Mouse (Mus musculus): Measurements from ENCODE around the gene Tnfrsf19. TPM values are rescaled to one million over a fixed set of nuclear protein-coding genes. Genes with fewer than 3 reads are reported as not detected.

Tnfrsf19 gene
- polyA plus RNA-seq, 1 experiment from 2014 or later = 18.9 TPM

- no peaks in the 10 kb centered on the region for H3K36me3 ChIP-seq (ENCODE audit: insufficient read depth, low read length)
- no peak overlapping the region for H3K4me2 ChIP-seq (replicated peaks; ENCODE audit: low read depth, low read length)
- no peak for ATAC-seq (ENCODE audit: low FRiP score, low TSS enrichment)
- no peaks in the 10 kb centered on the region for H3K27me3 ChIP-seq (ENCODE audit: insufficient read depth, low read length)
- WGBS = 94% methylated on average over 6 of the region's 6 CpGs
- H3K9ac ChIP-seq (replicated peaks; ENCODE audit: low read length) = no peak overlapping the region
- no peak overlapping the region for H3K27ac ChIP-seq (ENCODE audit: low read length)
- no peaks in the 10 kb centered on the region for H3K9me3 ChIP-seq (ENCODE audit: low read length)
- no peak overlapping the region for H3K4me3 ChIP-seq (ENCODE audit: low read length)
- no peaks in the 10 kb centered on the region for H3K4me1 ChIP-seq (ENCODE audit: insufficient read depth, low read length)
These were observed 15.9 kb downstream of the Tnfrsf19 start for GRCm38 (mm10) chr14:61030366-61030765.

GRCm38 (mm10) chr14:61024006-61024405 is 22.3 kb downstream of the Tnfrsf19 start:
- WGBS = 90% methylated on average over 7 of the region's 7 CpGs
- H3K36me3 ChIP-seq (ENCODE audit: insufficient read depth, low read length) = no peaks in the 10 kb centered on the region

GRCm38 (mm10) chr14:61022383-61022782 is 23.9 kb downstream of the Tnfrsf19 start:
- no peaks in the 10 kb centered on the region for H3K27me3 ChIP-seq (ENCODE audit: insufficient read depth, low read length)
- no peaks in the 10 kb centered on the region; the same call in 1 of the 2 replicates for H3K4me1 ChIP-seq (ENCODE audit: insufficient read depth, low read length)
- 61% methylated on average over 1 of the region's 1 CpGs for WGBS
- no peak overlapping the region for H3K9ac ChIP-seq (replicated peaks; ENCODE audit: low read length)
- H3K36me3 ChIP-seq (ENCODE audit: insufficient read depth, low read length) = no peaks in the 10 kb centered on the region
- no peak overlapping the region for H3K27ac ChIP-seq (ENCODE audit: low read length)
- H3K9me3 ChIP-seq (ENCODE audit: low read length) = no peaks in the 10 kb centered on the region
- ATAC-seq (ENCODE audit: low FRiP score, low TSS enrichment) = no peak
- no peak overlapping the region for H3K4me3 ChIP-seq (ENCODE audit: low read length)
- no peak overlapping the region for H3K4me2 ChIP-seq (replicated peaks; ENCODE audit: low read depth, low read length)

More at GRCm38 (mm10) chr14:61024006-61024405, 22.3 kb downstream of the Tnfrsf19 start:
- Histone ChIP-seq H3K27me3 (ENCODE audit: insufficient read depth, low read length) (no peaks in the 10 kb centered on the region), H3K4me3 (ENCODE audit: low read length) (no peak overlapping the region), H3K9me3 (ENCODE audit: low read length) (no peaks in the 10 kb centered on the region), H3K27ac (ENCODE audit: low read length) (no peak overlapping the region), H3K4me1 (ENCODE audit: insufficient read depth, low read length) (no peaks in the 10 kb centered on the region), H3K9ac (replicated peaks; ENCODE audit: low read length) (no peak overlapping the region), H3K4me2 (replicated peaks; ENCODE audit: low read depth, low read length) (no peak overlapping the region)
- ATAC-seq (ENCODE audit: low FRiP score, low TSS enrichment) = no peak

GRCm38 (mm10) chr14:61020968-61021367 is 25.3 kb downstream of the Tnfrsf19 start:
- no peak for ATAC-seq (ENCODE audit: low FRiP score, low TSS enrichment)
- H3K9ac ChIP-seq (replicated peaks; ENCODE audit: low read length) = no peak overlapping the region

GRCm38 (mm10) chr14:61019880-61020279 is 26.4 kb downstream of the Tnfrsf19 start:
- H3K9ac ChIP-seq (replicated peaks; ENCODE audit: low read length) = no peak overlapping the region
- no peak overlapping the region for H3K4me3 ChIP-seq (ENCODE audit: low read length)
- H3K27ac ChIP-seq (ENCODE audit: low read length) = no peak overlapping the region
- no peaks in the 10 kb centered on the region; the same call in 1 of the 2 replicates for H3K4me1 ChIP-seq (ENCODE audit: insufficient read depth, low read length)
- no peaks in the 10 kb centered on the region for H3K36me3 ChIP-seq (ENCODE audit: insufficient read depth, low read length)
- H3K4me2 ChIP-seq (replicated peaks; ENCODE audit: low read depth, low read length) = no peak overlapping the region
- no peaks in the 10 kb centered on the region for H3K9me3 ChIP-seq (ENCODE audit: low read length)
- 91% methylated on average over 1 of the region's 1 CpGs for WGBS
- no peaks in the 10 kb centered on the region for H3K27me3 ChIP-seq (ENCODE audit: insufficient read depth, low read length)
- no peak for ATAC-seq (ENCODE audit: low FRiP score, low TSS enrichment)

More at GRCm38 (mm10) chr14:61020968-61021367, 25.3 kb downstream of the Tnfrsf19 start:
- Histone ChIP-seq H3K27me3 (ENCODE audit: insufficient read depth, low read length) (no peaks in the 10 kb centered on the region), H3K27ac (ENCODE audit: low read length) (no peak overlapping the region), H3K36me3 (ENCODE audit: insufficient read depth, low read length) (no peaks in the 10 kb centered on the region), H3K9me3 (ENCODE audit: low read length) (no peaks in the 10 kb centered on the region), H3K4me3 (ENCODE audit: low read length) (no peak overlapping the region), H3K4me1 (ENCODE audit: insufficient read depth, low read length) (no peaks in the 10 kb centered on the region; the same call in 1 of the 2 replicates), H3K4me2 (replicated peaks; ENCODE audit: low read depth, low read length) (no peak overlapping the region)
- 58% methylated on average over 2 of the region's 2 CpGs for WGBS

- H3K4me2 ChIP-seq (replicated peaks; ENCODE audit: low read depth, low read length) = no peak overlapping the region
These were observed 31.7 kb downstream of the Tnfrsf19 start for GRCm38 (mm10) chr14:61014544-61014943.

GRCm38 (mm10) chr14:61012397-61012931 is 33.8 kb downstream of the Tnfrsf19 start:
- H3K27ac ChIP-seq (ENCODE audit: low read length) = peak overlapping the region; percentile 90
- no peaks in the 10 kb centered on the region for H3K36me3 ChIP-seq (ENCODE audit: insufficient read depth, low read length)
- ATAC-seq (ENCODE audit: low FRiP score, low TSS enrichment) = peak; percentile 95
- peak overlapping the region; percentile 36 for H3K4me3 ChIP-seq (ENCODE audit: low read length)
- peaks cover 19% of the 10 kb centered on the region for H3K4me1 ChIP-seq (ENCODE audit: insufficient read depth, low read length)
- no peaks in the 10 kb centered on the region for H3K27me3 ChIP-seq (ENCODE audit: insufficient read depth, low read length)
- peak overlapping the region; percentile 56 for H3K4me2 ChIP-seq (replicated peaks; ENCODE audit: low read depth, low read length)
- WGBS = 1% methylated on average over 17 of the region's 17 CpGs
- peak overlapping the region; percentile 61 for H3K9ac ChIP-seq (replicated peaks; ENCODE audit: low read length)
- no peaks in the 10 kb centered on the region for H3K9me3 ChIP-seq (ENCODE audit: low read length)

More at GRCm38 (mm10) chr14:61014544-61014943, 31.7 kb downstream of the Tnfrsf19 start:
- H3K9me3 ChIP-seq (ENCODE audit: low read length) = no peaks in the 10 kb centered on the region
- no peak overlapping the region for H3K4me3 ChIP-seq (ENCODE audit: low read length)
- no peaks in the 10 kb centered on the region for H3K27me3 ChIP-seq (ENCODE audit: insufficient read depth, low read length)
- H3K4me1 ChIP-seq (ENCODE audit: insufficient read depth, low read length) = peaks cover 19% of the 10 kb centered on the region
- ATAC-seq (ENCODE audit: low FRiP score, low TSS enrichment) = no peak
- H3K36me3 ChIP-seq (ENCODE audit: insufficient read depth, low read length) = no peaks in the 10 kb centered on the region
- H3K27ac ChIP-seq (ENCODE audit: low read length) = no peak overlapping the region
- 46% methylated on average over 15 of the region's 15 CpGs for WGBS
- H3K9ac ChIP-seq (replicated peaks; ENCODE audit: low read length) = no peak overlapping the region

- no peaks in the 10 kb centered on the region for H3K36me3 ChIP-seq (ENCODE audit: insufficient read depth, low read length)
- H3K9me3 ChIP-seq (ENCODE audit: low read length) = no peaks in the 10 kb centered on the region
- H3K9ac ChIP-seq (replicated peaks; ENCODE audit: low read length) = no peak overlapping the region
- H3K4me3 ChIP-seq (ENCODE audit: low read length) = no peak overlapping the region
- ATAC-seq (ENCODE audit: low FRiP score, low TSS enrichment) = 0 out of 2 replicates have a peak, but pooled peaks have one; percentile 1
- no peak overlapping the region for H3K4me2 ChIP-seq (replicated peaks; ENCODE audit: low read depth, low read length)
- peaks cover 19% of the 10 kb centered on the region for H3K4me1 ChIP-seq (ENCODE audit: insufficient read depth, low read length)
- peak overlapping the region; percentile 90 for H3K27ac ChIP-seq (ENCODE audit: low read length)
- H3K27me3 ChIP-seq (ENCODE audit: insufficient read depth, low read length) = no peaks in the 10 kb centered on the region
- WGBS = 93% methylated on average over 8 of the region's 8 CpGs
These were observed 34.6 kb downstream of the Tnfrsf19 start for GRCm38 (mm10) chr14:61011621-61012174.

GRCm38 (mm10) chr14:61005127-61005837 is 41.0 kb downstream of the Tnfrsf19 start:
- Histone ChIP-seq H3K36me3 (ENCODE audit: insufficient read depth, low read length) (no peaks in the 10 kb centered on the region), H3K9me3 (ENCODE audit: low read length) (no peaks in the 10 kb centered on the region), H3K27me3 (ENCODE audit: insufficient read depth, low read length) (no peaks in the 10 kb centered on the region), H3K4me3 (ENCODE audit: low read length) (no peak overlapping the region), H3K4me1 (ENCODE audit: insufficient read depth, low read length) (no peaks in the 10 kb centered on the region), H3K9ac (replicated peaks; ENCODE audit: low read length) (no peak overlapping the region), H3K27ac (ENCODE audit: low read length) (no peak overlapping the region), H3K4me2 (replicated peaks; ENCODE audit: low read depth, low read length) (no peak overlapping the region)
- no peak for ATAC-seq (ENCODE audit: low FRiP score, low TSS enrichment)
- WGBS = 60% methylated on average over 17 of the region's 17 CpGs

GRCm38 (mm10) chr14:61003676-61004075 is 42.6 kb downstream of the Tnfrsf19 start:
- no peak overlapping the region for H3K4me3 ChIP-seq (ENCODE audit: low read length)
- no peaks in the 10 kb centered on the region for H3K27me3 ChIP-seq (ENCODE audit: insufficient read depth, low read length)
- 79% methylated on average over 6 of the region's 6 CpGs for WGBS
- no peak overlapping the region for H3K27ac ChIP-seq (ENCODE audit: low read length)
- no peaks in the 10 kb centered on the region for H3K4me1 ChIP-seq (ENCODE audit: insufficient read depth, low read length)
- no peaks in the 10 kb centered on the region for H3K36me3 ChIP-seq (ENCODE audit: insufficient read depth, low read length)
- no peaks in the 10 kb centered on the region for H3K9me3 ChIP-seq (ENCODE audit: low read length)
- H3K4me2 ChIP-seq (replicated peaks; ENCODE audit: low read depth, low read length) = no peak overlapping the region
- no peak overlapping the region for H3K9ac ChIP-seq (replicated peaks; ENCODE audit: low read length)
- ATAC-seq (ENCODE audit: low FRiP score, low TSS enrichment) = no peak

Measured in kidney, embryonic 16.5 days (tissue).